Mouse (Mus musculus) heart, embryonic 11.5 days (tissue): Measurements from ENCODE around the gene Irgq. TPM values are rescaled to one million over a fixed set of nuclear protein-coding genes. Genes with fewer than 3 reads are reported as not detected.
A peak's percentile ranks its signal among the peaks of the same experiment; 100 is the strongest.

Source experiments
- ATAC-seq: fragments of 200-750 bp; cut with Nextera tagmentation; replicated peaks from 2 replicates; pipeline ENCODE4 v1.8.0; 2017; ENCODE audit warnings: moderate library complexity; ENCODE audit not compliant: insufficient number of reproducible peaks, low FRiP score, low TSS enrichment
- H3K27ac ChIP-seq: fragments of 300-500 bp; sonication (generic); 2 replicates; pipeline ENCODE4 v1.5.1; 2014; ENCODE audit warnings: mild to moderate bottlenecking, low read depth, low read length
- H3K27me3 ChIP-seq: fragments of 300-500 bp; sonication (generic); 2 replicates; pipeline ENCODE4 v1.6.1; 2014; ENCODE audit warnings: mild to moderate bottlenecking, low read length, mixed read lengths; ENCODE audit not compliant: control insufficient read depth, insufficient read depth
- H3K36me3 ChIP-seq: fragments of 300-500 bp; sonication (generic); 2 replicates; pipeline ENCODE4 v1.6.1; 2014; ENCODE audit warnings: mild to moderate bottlenecking, low read length, moderate library complexity, mixed read lengths; ENCODE audit not compliant: control insufficient read depth, insufficient read depth
- H3K4me1 ChIP-seq: fragments of 300-500 bp; sonication (generic); 2 replicates; pipeline ENCODE4 v1.6.1; 2014; ENCODE audit warnings: low read length; ENCODE audit not compliant: control insufficient read depth, insufficient read depth
- H3K4me2 ChIP-seq: fragments of 300-500 bp; sonication (generic); 2 replicates; pipeline ENCODE4 v1.6.1; 2014; ENCODE audit warnings: mild to moderate bottlenecking, moderate library complexity
- H3K4me3 ChIP-seq: fragments of 300-500 bp; sonication (generic); 2 replicates; pipeline ENCODE4 v1.5.1; 2014; ENCODE audit warnings: low read depth, low read length
- H3K9ac ChIP-seq: fragments of 300-500 bp; sonication (generic); 2 replicates; pipeline ENCODE4 v1.6.1; 2014; ENCODE audit warnings: mild to moderate bottlenecking, low read depth, low read length, moderate library complexity
- H3K9me3 ChIP-seq: fragments of 300-500 bp; sonication (generic); replicated peaks from 2 replicates; pipeline ENCODE4 v1.6.1; 2016; ENCODE audit warnings: low read length; ENCODE audit not compliant: control insufficient read depth
- WGBS: fragments of 180-500 bp; shearing (Covaris S2); extraction: QIAGEN DNeasy Blood & Tissue Kit; methylation state at CpG from one replicate; pipeline ENCODE4 v1.1.7; 2014; ENCODE audit not compliant: insufficient replicate concordance; 5-methylcytosine and 5-hydroxymethylcytosine counted together
- polyA plus RNA-seq: library from polyadenylated mRNA; unstranded; fragments of >200 nt; fragmentation: Nextera tagmentation; extraction: Ambion mirVana; gene quantifications from 2 replicates; pipeline ENCODE4 v1.2.1, GENCODE M21; 2014

The Irgq gene
- polyA plus RNA-seq, 1 experiment from 2014 or later: 4.1 TPM

DNA sequence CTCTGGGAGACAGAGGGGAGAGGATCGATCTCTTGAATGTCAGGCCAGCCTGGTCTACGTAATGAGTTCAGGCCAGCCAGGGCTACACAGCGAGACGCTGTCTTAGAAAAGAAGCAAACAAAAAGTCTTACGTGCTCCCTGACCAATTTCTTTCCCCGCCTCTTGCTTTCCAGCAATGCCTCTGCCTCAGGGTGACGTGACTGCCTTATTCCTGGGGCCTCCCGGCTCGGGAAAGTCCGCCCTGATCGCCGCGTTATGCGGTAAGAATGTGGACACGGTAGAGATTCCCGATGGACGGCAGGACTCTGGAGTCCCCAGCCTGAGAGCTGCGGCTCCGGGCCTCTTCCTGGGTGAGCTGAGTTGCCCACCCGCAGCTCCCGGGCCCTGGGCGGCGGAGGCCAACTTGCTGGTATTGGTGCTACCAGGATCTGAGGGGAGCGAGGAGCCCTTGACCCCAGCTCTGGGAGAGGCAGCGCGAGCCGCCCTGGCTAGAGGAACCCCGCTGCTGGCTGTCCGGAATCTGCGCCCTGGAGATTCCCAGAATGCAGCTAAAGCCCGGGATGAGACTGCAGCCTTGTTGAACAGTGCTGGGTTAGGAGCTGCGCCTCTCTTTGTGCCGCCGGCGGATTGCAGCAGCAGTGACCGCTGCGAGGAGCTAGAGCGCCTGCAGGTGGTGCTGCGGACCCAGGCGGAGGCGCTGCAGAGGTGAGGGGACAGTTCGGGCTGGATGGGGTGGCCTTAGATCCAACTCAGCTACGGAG lies 902 bp downstream of the Irgq start:
- peaks cover 13% of the 10 kb centered on the region for H3K36me3 ChIP-seq
- peak overlapping the region; percentile 87 for H3K9ac ChIP-seq
- peaks cover 15% of the 10 kb centered on the region for H3K27me3 ChIP-seq
- ATAC-seq: peak; percentile 43
- H3K27ac ChIP-seq: peak overlapping the region; percentile 68
- peaks cover 24% of the 10 kb centered on the region for H3K4me1 ChIP-seq
- H3K4me2 ChIP-seq: peak overlapping the region; percentile 99
- peak overlapping the region; percentile 71 for H3K4me3 ChIP-seq
- 1% methylated on average over 43 of the region's 43 CpGs for WGBS
- H3K9me3 ChIP-seq: no peaks in the 10 kb centered on the region

DNA sequence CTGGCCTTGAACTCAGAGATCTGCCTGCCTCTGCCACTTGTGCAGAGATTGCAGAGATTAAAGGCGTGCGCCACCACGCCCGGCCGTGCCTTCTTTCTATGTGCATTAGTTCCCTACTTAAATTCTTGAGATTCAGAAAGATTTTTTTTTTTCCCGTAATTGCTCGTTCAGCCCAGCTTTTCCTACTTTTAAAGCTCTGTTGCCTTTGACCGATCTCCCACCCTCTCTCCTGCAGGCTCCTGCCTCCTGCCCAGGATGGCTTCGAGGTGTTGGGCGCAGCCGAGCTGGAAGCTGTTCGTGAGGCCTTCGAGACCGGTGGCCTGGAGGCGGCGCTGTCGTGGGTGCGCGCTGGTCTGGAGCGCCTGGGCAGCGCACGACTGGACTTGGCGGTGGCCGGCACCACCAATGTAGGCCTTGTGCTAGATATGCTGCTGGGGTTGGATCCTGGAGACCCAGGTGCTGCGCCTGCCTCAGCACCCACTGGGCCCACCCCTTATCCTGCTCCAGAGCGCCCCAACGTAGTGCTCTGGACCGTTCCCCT lies 2.6 kb downstream of the Irgq start:
- Histone ChIP-seq H3K4me2 (no peak overlapping the region), H3K27ac (no peak overlapping the region), H3K27me3 (peaks cover 15% of the 10 kb centered on the region), H3K4me3 (no peak overlapping the region; the same call in 1 of the 2 replicates), H3K9me3 (no peaks in the 10 kb centered on the region), H3K36me3 (peaks cover 13% of the 10 kb centered on the region), H3K9ac (no peak overlapping the region), H3K4me1 (peaks cover 24% of the 10 kb centered on the region)
- 66% methylated on average over 28 of the region's 28 CpGs for WGBS
- no peak for ATAC-seq

DNA sequence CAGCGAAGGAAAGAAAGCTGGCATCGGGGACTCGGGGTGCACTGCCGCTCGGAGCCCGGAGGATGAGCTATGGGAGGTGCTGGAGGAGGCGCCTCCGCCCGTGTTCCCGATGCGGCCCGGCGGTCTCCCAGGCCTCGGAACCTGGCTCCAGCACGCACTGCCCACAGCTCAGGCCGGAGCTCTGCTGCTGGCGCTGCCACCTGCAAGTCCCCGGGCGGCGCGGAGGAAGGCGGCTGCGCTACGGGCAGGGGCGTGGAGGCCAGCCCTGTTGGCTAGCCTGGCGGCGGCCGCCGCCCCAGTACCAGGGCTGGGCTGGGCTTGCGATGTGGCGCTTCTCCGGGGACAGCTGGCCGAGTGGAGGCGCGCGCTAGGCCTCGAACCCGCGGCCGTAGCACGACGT lies 3.3 kb downstream of the Irgq start:
- Histone ChIP-seq H3K9ac (no peak overlapping the region), H3K27me3 (peaks cover 15% of the 10 kb centered on the region), H3K27ac (no peak overlapping the region), H3K4me3 (peak overlapping the region; percentile 23; the same call in 1 of the 2 replicates), H3K4me1 (peaks cover 24% of the 10 kb centered on the region), H3K4me2 (peak overlapping the region; percentile 47), H3K36me3 (peaks cover 13% of the 10 kb centered on the region), H3K9me3 (no peaks in the 10 kb centered on the region)
- no peak for ATAC-seq
- 20% methylated on average over 41 of the region's 42 CpGs for WGBS

DNA sequence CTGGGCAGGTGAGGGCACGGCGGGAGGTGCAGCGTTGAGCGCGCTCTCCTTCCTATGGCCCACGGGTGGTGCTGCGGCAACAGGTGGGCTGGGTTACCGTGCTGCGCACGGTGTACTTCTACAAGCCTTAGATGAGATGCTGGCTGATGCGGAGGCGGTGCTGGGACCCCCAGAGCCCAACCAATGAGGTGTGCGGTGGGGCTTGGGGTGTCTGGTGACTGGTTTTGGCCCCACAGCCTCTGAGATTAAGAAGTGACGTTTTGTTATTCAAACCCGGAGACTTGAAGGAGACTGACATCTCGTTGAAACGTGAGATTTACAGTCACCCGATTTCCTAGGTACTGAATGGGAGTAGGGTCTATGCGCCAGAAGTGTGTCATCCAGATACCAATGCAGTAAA lies 3.8 kb downstream of the Irgq start:
- Histone ChIP-seq H3K9me3 (no peaks in the 10 kb centered on the region), H3K9ac (no peak overlapping the region), H3K27me3 (peaks cover 15% of the 10 kb centered on the region), H3K36me3 (peaks cover 13% of the 10 kb centered on the region), H3K4me2 (peak overlapping the region; percentile 47), H3K4me3 (peak overlapping the region; percentile 23; the same call in 1 of the 2 replicates), H3K27ac (no peak overlapping the region), H3K4me1 (peaks cover 24% of the 10 kb centered on the region)
- WGBS: 25% methylated on average over 19 of the region's 19 CpGs
- ATAC-seq: no peak

DNA sequence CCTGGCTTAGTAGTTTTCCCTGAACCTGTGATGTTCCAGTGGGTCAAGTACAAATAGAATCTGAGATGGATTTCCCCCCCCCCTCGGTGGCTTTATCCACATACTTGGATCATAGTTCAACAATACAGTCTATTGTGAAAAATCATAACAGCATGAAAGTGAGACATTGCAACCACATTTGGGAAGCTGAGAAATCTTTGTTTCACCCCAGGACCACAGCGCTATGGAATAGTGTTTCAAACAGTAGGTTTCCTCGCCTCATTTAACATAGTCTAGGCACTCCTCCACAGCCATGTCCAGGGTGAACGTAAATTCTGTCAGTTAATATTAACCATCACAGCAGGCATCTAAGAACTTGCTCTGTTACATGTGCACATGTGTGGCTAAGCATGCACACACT lies 6.6 kb downstream of the Irgq start:
- H3K27ac ChIP-seq: no peak overlapping the region
- no peak overlapping the region for H3K4me3 ChIP-seq
- H3K9me3 ChIP-seq: no peaks in the 10 kb centered on the region
- peaks cover 15% of the 10 kb centered on the region for H3K4me1 ChIP-seq
- no peak overlapping the region for H3K9ac ChIP-seq
- 86% methylated on average over 4 of the region's 4 CpGs for WGBS
- no peak for ATAC-seq
- H3K36me3 ChIP-seq: peaks cover 13% of the 10 kb centered on the region
- no peak overlapping the region for H3K4me2 ChIP-seq
- H3K27me3 ChIP-seq: peaks cover 15% of the 10 kb centered on the region

DNA sequence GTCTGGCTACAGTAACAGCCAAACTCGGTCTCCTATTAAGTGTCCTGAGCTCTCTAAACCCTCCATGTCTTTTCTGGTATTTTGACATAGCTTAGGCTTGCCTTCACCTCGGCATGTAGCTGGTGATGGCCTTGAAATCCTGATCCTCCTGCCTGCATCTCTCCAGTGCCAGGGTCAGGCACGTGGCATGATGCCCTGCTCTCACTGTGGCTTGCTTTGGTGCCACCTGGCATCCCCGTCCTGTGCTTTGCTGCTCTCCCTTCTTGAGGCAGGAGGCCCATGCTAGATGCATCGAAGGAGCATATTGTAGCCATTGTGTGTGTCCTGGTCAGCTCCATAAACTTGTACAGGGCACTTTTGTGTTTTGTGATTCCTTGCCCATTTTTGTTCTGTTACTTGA lies 7.1 kb downstream of the Irgq start:
- H3K9ac ChIP-seq: no peak overlapping the region
- peaks cover 15% of the 10 kb centered on the region for H3K27me3 ChIP-seq
- no peaks in the 10 kb centered on the region for H3K9me3 ChIP-seq
- H3K36me3 ChIP-seq: peaks cover 13% of the 10 kb centered on the region
- H3K4me2 ChIP-seq: no peak overlapping the region
- no peak overlapping the region for H3K27ac ChIP-seq
- WGBS: 77% methylated on average over 5 of the region's 5 CpGs
- H3K4me3 ChIP-seq: no peak overlapping the region
- ATAC-seq: no peak
- H3K4me1 ChIP-seq: peaks cover 12% of the 10 kb centered on the region

DNA sequence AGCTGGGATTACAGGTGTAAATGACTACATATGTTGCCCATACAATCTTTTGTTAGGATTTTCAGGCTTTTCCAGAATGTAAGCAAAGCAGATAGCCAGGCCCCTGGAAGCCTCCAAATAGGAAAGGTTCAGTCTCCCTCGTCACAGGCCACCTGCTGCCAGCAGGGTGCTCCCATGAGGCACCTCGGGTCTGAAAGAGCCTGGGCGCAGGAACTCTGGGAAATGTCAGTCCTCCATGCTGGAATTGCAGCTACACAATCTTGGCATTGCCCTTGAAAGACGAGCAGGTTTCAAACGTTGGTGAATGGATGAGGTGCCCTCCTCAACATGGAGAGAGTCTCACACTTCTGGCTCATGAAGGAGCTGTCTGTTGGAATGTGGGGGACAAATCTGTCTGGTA lies 7.7 kb downstream of the Irgq start:
- Histone ChIP-seq H3K4me3 (no peak overlapping the region), H3K27me3 (peaks cover 11% of the 10 kb centered on the region), H3K36me3 (peaks cover 13% of the 10 kb centered on the region), H3K4me1 (peaks cover 12% of the 10 kb centered on the region), H3K27ac (no peak overlapping the region), H3K4me2 (no peak overlapping the region), H3K9me3 (no peaks in the 10 kb centered on the region), H3K9ac (no peak overlapping the region)
- WGBS: 31% methylated on average over 5 of the region's 5 CpGs
- no peak for ATAC-seq

DNA sequence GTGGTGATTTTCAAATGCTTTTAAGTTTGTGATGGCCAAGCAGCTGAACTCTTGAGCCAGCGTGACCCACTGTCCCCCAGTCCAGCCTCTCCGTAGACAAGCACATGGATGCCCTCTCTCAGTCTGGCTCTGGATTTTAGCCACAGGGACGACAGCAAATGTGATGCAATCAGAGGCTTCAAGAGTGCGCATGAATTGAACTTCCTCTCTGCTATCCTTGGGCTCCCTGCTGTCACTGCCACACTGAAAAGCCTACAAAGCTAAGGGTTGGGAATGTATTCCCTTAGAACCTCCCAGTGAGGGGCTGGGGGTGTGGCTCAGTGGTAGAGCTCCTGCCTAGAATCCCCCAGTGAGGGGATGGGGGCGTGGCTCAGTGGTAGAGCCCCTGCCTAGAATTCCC lies 8.2 kb downstream of the Irgq start:
- H3K9ac ChIP-seq: no peak overlapping the region

DNA sequence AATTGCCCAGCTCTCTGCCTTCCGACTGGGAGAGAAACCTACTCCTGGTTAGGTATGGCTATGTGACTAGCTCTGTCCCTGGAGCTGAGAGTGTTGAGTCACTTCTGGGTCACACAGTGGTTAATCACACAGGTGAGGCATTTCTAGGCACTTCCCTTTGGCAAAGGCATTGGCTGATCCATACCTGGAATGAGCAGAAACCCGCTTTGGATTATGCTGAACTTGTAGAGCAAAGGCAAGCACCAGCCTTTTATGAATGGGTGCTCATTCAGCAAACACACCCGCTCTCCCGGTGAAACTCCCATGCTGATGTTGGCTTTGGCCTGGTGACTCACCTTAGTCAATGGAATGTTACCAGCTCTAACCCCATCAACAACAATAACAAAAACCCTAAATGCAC lies 9.2 kb downstream of the Irgq start:
- H3K27me3 ChIP-seq: no peaks in the 10 kb centered on the region
- no peaks in the 10 kb centered on the region for H3K9me3 ChIP-seq
- no peak overlapping the region for H3K27ac ChIP-seq
- ATAC-seq: no peak
- no peak overlapping the region for H3K4me2 ChIP-seq
- peaks cover 3% of the 10 kb centered on the region; the same call in 1 of the 2 replicates for H3K36me3 ChIP-seq
- no peak overlapping the region for H3K4me3 ChIP-seq
- no peak overlapping the region for H3K9ac ChIP-seq
- 87% methylated on average over 4 of the region's 4 CpGs for WGBS
- no peaks in the 10 kb centered on the region for H3K4me1 ChIP-seq

More for the DNA sequence above, 8.2 kb downstream of the Irgq start:
- 77% methylated on average over 5 of the region's 5 CpGs for WGBS
- H3K4me1 ChIP-seq: peaks cover 7% of the 10 kb centered on the region
- H3K4me2 ChIP-seq: no peak overlapping the region
- no peak overlapping the region for H3K4me3 ChIP-seq
- ATAC-seq: no peak
- peaks cover 9% of the 10 kb centered on the region for H3K36me3 ChIP-seq
- H3K27ac ChIP-seq: no peak overlapping the region
- no peaks in the 10 kb centered on the region for H3K9me3 ChIP-seq
- peaks cover 6% of the 10 kb centered on the region for H3K27me3 ChIP-seq
